Comparison of ENCODE assay signal across 9 mouse cellular contexts in the genomic region with DNA sequence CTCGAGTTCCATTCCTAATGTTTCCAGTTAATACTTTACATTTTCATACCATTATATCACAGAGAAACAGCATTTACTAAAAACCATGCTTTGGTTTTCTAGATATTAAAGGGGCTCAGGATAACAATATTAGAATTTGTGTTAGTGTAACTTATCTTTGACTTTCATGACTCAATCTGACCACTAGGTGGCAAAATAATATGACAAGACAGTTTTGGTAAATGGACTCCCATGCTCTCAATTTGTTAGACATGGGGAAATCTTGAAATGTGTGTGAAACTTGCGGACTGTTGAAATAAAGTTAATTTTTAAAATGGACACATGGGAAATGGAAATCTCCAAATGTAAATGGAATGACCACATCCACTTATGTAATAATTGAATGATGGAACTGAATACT.
A peak's percentile ranks its signal among the peaks of the same experiment; 100 is the strongest.
DNase-seq lines count a peak whose midpoint lies in the region; ATAC-seq and TF ChIP-seq lines count a peak whose summit lies in the region.
"Had no signal": no experiment of that assay in that cellular context is flagged by ENCODE, and none has a peak within 500 bp of the region (broad histone marks: within the 10 kb centered on the region; RNA-seq: fewer than 3 reads in every experiment).

No protein-coding gene starts in this region.

- TF ChIP-seq CTCF in liver, postnatal 0 days (IDR thresholded peaks at IDR 0.05; ENCODE audit: low read depth): peak; percentile 49

- no peak overlapping the region for H3K27ac ChIP-seq in forebrain, embryonic 11.5 days (ENCODE audit: low read depth, low read length)
- H3K27ac ChIP-seq in forebrain, embryonic 10.5 days: no peak overlapping the region
- no peak overlapping the region for H3K27ac ChIP-seq in liver, postnatal 0 days (ENCODE audit: low read depth)
- H3K27ac ChIP-seq in liver, embryonic 12.5 days: no peak overlapping the region
- H3K27ac ChIP-seq: limb, embryonic 13.5 days had no signal

- no peak for TF ChIP-seq EP300 in liver, postnatal 0 days (IDR thresholded peaks at IDR 0.05; ENCODE audit: low read depth)

- no peaks in the 10 kb centered on the region for H3K27me3 ChIP-seq in forebrain, embryonic 11.5 days (ENCODE audit: control insufficient read depth, insufficient read depth, low read length)
- no peaks in the 10 kb centered on the region for H3K27me3 ChIP-seq in forebrain, embryonic 10.5 days (ENCODE audit: poor library complexity, severe bottlenecking)
- H3K27me3 ChIP-seq in liver, postnatal 0 days (ENCODE audit: insufficient read depth, low read length): no peaks in the 10 kb centered on the region
- no peaks in the 10 kb centered on the region for H3K27me3 ChIP-seq in liver, embryonic 12.5 days (replicated peaks)
- H3K27me3 ChIP-seq: limb, embryonic 13.5 days had no signal

- WGBS in forebrain, embryonic 11.5 days: 79% methylated on average over 2 of the region's 2 CpGs
- 81% methylated on average over 2 of the region's 2 CpGs for WGBS in forebrain, embryonic 10.5 days
- 70% methylated on average over 2 of the region's 2 CpGs for WGBS in liver, postnatal 0 days (ENCODE audit: insufficient replicate concordance)
- 59% methylated on average over 2 of the region's 2 CpGs for WGBS in liver, embryonic 12.5 days (ENCODE audit: insufficient replicate concordance)

- H3K9ac ChIP-seq in forebrain, embryonic 11.5 days (ENCODE audit: low read length): no peak overlapping the region
- H3K9ac ChIP-seq in liver, postnatal 0 days (replicated peaks): no peak overlapping the region
- H3K9ac ChIP-seq in liver, embryonic 12.5 days: no peak overlapping the region
- H3K9ac ChIP-seq: limb, embryonic 13.5 days had no signal

- no peaks in the 10 kb centered on the region for H3K36me3 ChIP-seq in forebrain, embryonic 11.5 days (ENCODE audit: control insufficient read depth, insufficient read depth, low read length)
- no peaks in the 10 kb centered on the region for H3K36me3 ChIP-seq in forebrain, embryonic 10.5 days (replicated peaks)
- no peaks in the 10 kb centered on the region for H3K36me3 ChIP-seq in liver, postnatal 0 days (replicated peaks; ENCODE audit: insufficient read depth, low read length)
- H3K36me3 ChIP-seq in liver, embryonic 12.5 days: no peaks in the 10 kb centered on the region
- H3K36me3 ChIP-seq: limb, embryonic 13.5 days had no signal

- H3K9me3 ChIP-seq in forebrain, embryonic 11.5 days (ENCODE audit: control insufficient read depth, low read length): no peaks in the 10 kb centered on the region
- H3K9me3 ChIP-seq in forebrain, embryonic 10.5 days: no peaks in the 10 kb centered on the region
- H3K9me3 ChIP-seq in liver, postnatal 0 days (ENCODE audit: low read length): no peaks in the 10 kb centered on the region
- H3K9me3 ChIP-seq in liver, embryonic 12.5 days (replicated peaks): no peaks in the 10 kb centered on the region
- H3K9me3 ChIP-seq: limb, embryonic 13.5 days had no signal

- 0 out of 2 replicates have a peak, but pooled peaks have one; percentile 12 for ATAC-seq in forebrain, embryonic 11.5 days (replicated peaks; ENCODE audit: low FRiP score)
- no peak for ATAC-seq in liver, postnatal 0 days
- ATAC-seq in liver, embryonic 12.5 days: no peak

- H3K4me2 ChIP-seq in forebrain, embryonic 11.5 days (ENCODE audit: low read depth, low read length, severe bottlenecking): no peak overlapping the region
- no peak overlapping the region for H3K4me2 ChIP-seq in liver, postnatal 0 days (ENCODE audit: low read depth, low read length)
- H3K4me2 ChIP-seq in liver, embryonic 12.5 days: no peak overlapping the region
- H3K4me2 ChIP-seq: limb, embryonic 13.5 days had no signal

- DNase-seq in forebrain, embryonic 11.5 days (ENCODE audit: low spot score): no peak
- no peak for DNase-seq in forebrain, embryonic 10.5 days (ENCODE audit: extremely low spot score, low spot score)
- DNase-seq in liver, postnatal 0 days: no peak
- DNase-seq in adipocyte (ENCODE audit: low spot score): peak; percentile 3
- DNase-seq in retina, embryonic 14.5 days (ENCODE audit: low spot score): peak; percentile 65
- no peak for DNase-seq in adrenal gland, postnatal 14 days
- no peak for DNase-seq in cerebellum, adult 18-20 months

- no peak overlapping the region for H3K4me3 ChIP-seq in forebrain, embryonic 11.5 days (ENCODE audit: low read depth, low read length)
- no peak overlapping the region for H3K4me3 ChIP-seq in forebrain, embryonic 10.5 days
- no peak overlapping the region for H3K4me3 ChIP-seq in liver, postnatal 0 days (ENCODE audit: low read depth, low read length)
- no peak overlapping the region for H3K4me3 ChIP-seq in liver, embryonic 12.5 days
- H3K4me3 ChIP-seq: limb, embryonic 13.5 days had no signal

- H3K4me1 ChIP-seq in forebrain, embryonic 11.5 days (replicated peaks; ENCODE audit: control insufficient read depth, insufficient read depth, low read length): no peaks in the 10 kb centered on the region
- no peaks in the 10 kb centered on the region for H3K4me1 ChIP-seq in forebrain, embryonic 10.5 days
- H3K4me1 ChIP-seq in liver, postnatal 0 days (ENCODE audit: insufficient read depth): no peaks in the 10 kb centered on the region
- H3K4me1 ChIP-seq in liver, embryonic 12.5 days: no peaks in the 10 kb centered on the region
- H3K4me1 ChIP-seq: limb, embryonic 13.5 days had no signal

Comparison
In these comparisons a context has a peak if more than half of its experiments do, and no peak if none do; other contexts are left out.
1. DNase-seq: peak in adipocyte (single experiment) and retina, embryonic 14.5 days (single experiment); none in forebrain, embryonic 11.5 days (single experiment), forebrain, embryonic 10.5 days (single experiment), liver, postnatal 0 days (single experiment), adrenal gland, postnatal 14 days (single experiment) and cerebellum, adult 18-20 months (0 of 2).